Mouse (Mus musculus) megakaryocyte, adult 5-6 weeks (primary cell): ENCODE measurements around the gene Lima1. TPM values are rescaled to one million over a fixed set of nuclear protein-coding genes. Genes with fewer than 3 reads are reported as not detected.
"Not testable (repeated sequence)": the region's sequence is repeated elsewhere in the genome, so short reads cannot be mapped to it uniquely, and the experiment has no call there.

ENCODE experiments used
- ATAC-seq: 2 replicates; pipeline ENCODE4 v1.8.0; 2016; ENCODE audit warnings: mild to moderate bottlenecking, inconsistent platforms; ENCODE audit not compliant: poor library complexity, severe bottlenecking
- total RNA-seq, 2 experiments: library from RNA; stranded (forward) in 1 of 2; stranded (reverse) in 1 of 2; fragments of 153-499, 151-499 nt in 1 of 2; fragments of 221-1000, 200-1000 nt in 1 of 2; gene quantifications; 2 replicates each; pipeline versions ENCODE4 v1.2.3 to v1.2.4; 2015 to 2017

Gene Lima1
- total RNA-seq, 2 experiments from 2014 or later: 17.7 to 27.1 TPM

DNA sequence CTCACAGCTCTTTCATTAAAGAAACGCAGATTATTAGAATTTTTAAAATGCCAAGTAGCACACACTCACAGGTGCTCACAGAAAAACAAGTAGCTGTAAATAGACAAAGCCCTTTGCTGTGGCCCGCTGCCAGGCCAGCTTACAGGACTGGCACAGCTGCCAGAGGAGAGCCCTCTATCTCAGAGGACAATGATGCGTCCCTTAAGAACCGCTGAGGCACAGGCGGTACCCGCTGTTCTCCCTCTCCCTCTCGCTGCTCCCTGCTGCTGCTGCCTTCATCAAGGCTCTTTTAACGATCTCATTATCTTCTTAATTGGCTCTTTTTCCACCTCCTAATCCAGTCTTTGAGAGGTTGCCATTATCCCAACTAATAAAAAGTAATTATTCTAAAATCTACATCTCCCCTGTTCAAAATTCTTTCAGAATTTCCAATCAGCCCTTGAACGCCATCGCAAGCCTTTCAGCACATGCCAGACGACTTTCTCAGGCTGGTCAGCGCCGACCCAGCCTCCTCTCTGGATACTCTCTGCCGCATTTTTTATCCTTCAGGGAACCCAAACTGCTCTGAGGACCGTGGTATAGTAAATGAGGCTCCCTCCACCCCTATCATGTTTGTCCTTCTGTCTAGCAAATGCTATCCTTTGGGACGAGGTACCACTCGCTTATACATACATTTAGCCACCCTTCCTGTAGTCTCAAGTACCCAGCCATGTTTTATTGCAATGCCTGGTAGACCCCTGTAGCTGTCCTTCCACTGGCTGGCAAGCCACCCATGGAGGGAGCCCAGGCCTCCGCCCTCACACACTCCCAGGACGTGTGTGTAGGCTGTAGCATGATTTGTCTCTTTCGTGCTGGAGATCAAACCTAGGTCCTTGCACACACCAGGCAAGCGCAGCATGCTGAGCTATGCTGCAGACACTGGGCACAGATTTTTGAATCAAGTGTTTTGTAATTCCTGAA lies 67.2 kb downstream of the Lima1 start:
- ATAC-seq: no peak

DNA sequence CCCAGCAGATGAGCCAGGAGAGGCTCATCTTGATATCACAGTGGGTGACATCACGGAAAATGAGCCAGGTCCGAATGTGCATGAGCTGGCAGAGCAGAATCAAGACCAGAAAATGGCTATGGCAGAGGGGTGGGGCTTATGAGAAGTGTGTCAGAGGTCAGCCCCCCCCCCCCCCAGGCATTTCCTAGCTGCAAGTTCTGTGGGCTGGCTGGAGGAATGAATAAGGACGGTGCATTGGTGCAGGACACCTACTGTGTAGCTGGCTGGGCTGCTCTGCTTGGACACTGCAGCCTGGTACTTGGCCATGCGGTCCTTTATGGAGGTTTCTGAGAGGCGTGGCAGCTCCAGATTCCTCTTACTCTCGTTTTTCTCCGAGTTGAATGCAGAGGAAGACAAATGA lies 69.1 kb downstream of the Lima1 start:
- no peak for ATAC-seq

DNA sequence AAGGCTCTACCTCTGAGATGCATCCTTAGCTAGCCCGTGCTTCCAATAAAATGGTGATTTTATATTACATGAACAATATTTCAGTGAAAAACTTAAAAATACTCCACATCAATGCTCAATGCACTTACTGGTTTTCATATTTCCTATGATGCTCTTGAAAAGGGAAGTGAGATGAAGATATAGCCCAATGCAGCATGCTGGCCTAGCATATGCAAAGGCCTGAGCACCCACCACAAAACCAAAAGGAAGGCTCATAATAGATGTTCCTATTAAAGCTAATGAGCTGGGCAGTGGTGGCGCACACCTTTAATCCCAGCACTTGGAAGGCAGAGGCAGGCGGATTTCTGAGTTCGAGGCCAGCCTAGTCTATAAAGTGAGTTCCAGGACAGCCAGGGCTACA lies 69.6 kb downstream of the Lima1 start:
- no peak for ATAC-seq

DNA sequence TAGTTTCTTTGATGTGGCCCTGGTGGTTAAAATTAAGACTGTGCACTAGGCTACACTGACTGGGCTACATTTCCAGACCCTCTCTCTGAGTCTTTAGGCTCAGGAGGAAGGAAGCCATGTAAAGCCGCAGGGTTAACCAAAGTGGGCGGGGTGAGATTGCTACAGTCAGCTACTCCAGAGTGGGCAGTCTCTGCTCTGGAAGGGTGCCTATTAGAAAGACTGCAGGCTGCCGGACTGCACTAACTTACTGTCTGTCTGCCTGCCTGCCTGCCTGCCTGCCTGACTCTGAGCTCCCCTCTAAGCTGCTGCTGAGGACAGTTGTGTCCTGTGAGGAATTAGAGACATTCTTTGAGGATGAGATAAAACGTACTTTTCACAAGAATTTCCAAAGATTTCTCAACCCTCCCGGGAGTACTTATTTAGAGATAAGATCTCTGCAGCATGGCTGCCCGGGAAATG lies 72.0 kb downstream of the Lima1 start:
- peak; percentile 99 for ATAC-seq

DNA sequence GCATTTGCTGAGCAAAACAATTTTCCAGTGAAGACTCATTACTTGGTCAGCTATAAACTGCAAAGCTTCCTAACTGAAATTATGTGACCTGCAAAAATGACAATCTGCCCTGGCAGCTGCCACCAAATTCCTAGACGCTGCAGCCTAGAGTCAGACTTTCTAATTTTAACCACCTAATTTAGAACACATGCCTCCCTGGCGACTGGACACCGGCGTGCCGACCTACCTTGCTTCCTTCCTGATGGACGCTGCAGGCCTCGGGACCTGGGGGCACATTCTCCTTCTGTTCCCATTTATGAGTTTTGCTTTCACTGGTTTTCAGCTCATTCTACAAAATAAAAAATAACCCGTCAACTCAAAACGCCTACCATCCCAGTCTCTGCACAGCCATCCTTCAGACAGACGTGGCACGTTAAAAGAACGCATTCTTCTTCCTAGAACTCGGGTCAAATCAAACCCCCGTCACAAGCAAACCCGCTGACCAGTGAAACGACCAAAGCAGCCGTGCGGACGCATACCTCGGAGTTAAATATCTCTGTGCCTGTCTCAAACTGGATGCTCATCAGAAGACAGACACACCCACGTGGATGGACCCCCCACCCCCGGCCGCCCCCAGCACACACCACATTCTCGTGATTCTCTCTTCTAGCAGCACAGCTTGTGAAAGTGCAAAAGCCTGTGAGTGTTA lies 73.2 kb downstream of the Lima1 start:
- no peak for ATAC-seq

DNA sequence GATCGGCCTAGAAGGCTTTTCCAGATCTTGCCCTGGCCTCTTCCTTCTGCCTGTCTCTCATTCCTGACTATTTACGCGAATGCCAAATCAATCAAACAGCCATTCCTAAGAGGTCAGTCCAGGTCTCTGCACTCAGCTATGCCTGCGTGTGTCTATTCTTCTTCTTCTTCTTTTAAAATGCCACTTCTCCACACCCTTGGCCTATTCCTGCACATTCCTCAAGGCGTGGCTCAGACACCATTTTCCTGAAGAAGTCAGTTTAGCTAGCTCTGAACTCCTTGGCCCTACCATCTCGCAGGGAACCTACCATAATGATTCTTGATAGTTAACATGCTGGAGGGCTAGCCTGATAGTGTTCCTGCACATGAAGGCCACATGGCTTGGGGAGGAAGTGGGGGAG lies 75.5 kb downstream of the Lima1 start:
- ATAC-seq: no peak

DNA sequence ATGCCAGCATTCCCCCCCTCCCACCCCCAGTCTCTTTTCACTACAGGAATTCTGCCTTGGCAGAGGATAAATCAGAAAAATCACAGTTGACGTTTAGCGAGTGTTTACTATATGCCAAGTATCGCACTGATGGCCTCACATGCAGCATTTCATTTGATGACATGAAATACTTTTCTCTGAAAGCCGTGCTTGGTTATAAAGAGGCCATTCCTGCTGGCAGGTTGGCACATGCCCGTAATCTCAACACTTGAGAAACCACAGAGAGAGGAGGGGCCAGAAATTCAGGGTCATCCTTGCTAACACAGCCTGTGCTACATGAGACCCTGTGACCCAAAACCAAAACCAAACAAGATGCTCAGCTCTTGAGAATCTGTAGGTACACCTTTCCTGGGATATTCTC lies 77.4 kb downstream of the Lima1 start:
- no peak for ATAC-seq

DNA sequence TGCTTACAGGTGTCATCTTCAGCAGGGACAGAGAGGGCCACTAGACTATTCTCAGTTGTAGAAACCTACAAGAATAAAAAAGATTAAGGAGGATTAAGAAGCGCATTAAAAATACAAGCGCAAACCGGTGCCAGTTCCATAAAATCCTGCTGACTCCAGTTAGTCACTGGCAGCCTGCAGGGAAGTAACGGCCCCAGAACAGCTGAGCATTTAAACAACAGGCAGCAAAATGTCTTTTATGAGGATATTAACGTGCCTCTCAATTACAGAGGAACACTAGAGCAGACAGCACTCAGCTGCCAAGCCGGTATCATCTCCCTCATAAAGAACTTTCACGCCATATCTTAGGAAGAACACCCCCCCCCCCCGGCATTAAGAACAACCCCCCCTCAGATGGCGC lies 78.5 kb downstream of the Lima1 start:
- ATAC-seq: no peak

DNA sequence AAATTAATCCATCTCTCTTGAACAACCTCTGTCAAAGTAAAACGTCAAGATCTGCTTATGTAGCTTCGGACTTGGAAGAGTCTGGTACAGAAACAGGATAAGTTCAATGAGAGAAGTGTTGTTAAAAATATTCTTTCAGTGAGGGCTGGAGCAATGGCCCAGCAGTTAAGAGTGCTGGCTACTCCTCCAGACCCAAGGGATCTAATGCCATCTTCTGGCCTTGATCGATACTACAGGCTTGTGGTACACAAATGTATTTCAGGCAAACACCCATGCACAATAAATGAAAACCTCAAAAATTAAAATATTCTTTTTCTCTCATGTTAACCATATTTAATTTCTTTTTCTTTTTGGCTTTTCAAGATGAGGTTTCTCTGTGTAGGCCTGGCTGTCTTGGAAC lies 79.2 kb downstream of the Lima1 start:
- ATAC-seq: 0 out of 2 replicates have a peak, but pooled peaks have one; percentile 45

DNA sequence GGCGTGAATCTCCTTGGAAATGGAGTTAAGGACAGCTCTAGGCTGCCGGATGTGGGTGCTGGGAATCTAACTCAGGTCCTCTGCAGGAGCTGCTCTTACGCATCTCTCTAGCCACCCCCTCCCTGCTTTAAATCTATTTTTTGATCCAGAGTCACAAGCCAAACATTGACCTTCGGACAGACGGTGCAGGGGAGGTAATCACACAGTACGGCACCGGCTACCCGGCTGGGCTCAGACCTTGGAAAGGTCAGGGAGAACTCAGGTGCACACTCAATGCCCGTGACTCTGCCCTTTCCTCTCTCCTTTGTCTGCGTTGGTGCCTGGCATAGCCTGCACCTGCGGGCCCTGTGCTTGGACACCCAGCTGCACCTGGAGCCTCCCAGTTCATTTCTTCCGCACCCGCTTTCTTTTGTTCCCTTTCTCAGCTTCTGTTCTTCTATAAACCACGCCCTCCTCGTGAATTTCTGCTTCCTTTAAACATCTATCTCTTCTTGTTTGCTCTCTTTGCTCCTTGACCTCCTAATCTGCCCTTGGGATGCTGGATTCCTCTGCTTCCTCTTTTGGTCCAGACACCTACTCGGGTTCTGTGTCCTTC lies 82.9 kb downstream of the Lima1 start:
- ATAC-seq: no peak

DNA sequence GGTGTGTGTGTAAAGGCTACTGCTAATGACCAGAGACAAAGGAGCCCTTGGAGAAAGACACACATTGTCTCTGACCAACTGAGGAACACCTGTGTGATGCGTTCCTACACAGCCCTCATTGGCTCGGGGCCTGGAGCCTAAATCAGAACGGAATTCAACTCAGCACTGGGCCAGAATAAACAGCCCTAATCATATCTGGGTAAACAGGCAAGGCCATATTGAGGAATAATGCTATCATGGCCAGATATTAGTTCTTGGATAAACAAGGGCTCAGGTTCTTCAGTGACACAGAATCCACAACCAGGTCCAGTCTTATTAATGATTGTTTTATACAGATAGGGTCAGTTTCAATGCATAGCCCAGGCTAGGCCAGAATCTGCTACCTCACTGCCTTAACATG lies 84.3 kb downstream of the Lima1 start:
- no peak for ATAC-seq

DNA sequence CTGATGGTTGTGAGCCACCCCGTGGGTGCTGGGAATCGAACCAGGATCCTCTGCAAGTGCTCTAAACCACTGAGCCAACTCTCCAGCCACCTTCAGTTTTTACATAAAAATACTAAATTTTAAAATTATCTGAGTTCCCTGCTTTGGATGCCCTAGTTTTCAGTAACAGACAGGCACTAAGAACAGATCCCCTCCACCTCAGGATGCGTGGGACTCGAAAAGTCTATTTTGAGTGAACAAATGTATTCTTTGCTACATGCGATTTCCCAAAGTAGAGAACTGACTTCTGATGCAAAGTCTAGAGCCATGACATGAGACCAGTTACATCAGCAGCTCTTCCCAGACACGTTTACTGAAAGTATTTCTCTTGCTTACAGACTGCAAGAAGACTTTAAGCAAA lies 84.8 kb downstream of the Lima1 start:
- ATAC-seq: no peak

DNA sequence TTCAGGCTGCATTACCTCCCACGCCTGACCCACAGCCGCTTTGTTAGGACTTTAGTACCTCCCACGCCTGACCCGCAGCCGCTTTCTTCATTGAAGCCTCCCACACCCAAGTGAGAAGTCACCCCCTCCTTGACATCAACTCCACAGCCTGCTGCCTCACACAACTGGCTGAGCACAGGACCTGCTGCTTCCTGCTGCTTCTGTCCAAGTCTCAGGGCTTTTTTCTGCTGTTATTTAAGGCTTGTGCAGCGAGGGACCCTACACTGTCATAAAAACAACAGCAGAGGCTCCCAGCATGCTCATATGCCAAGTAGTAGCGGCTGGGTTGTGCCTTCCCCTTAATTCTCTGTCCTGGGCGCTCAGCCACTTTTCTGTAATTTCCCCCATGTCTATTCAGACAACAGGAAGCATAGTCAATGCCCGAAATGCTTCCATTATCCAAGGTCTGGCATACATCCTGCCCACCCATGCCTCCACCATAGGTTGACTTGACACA lies 87.6 kb downstream of the Lima1 start:
- ATAC-seq: no peak

DNA sequence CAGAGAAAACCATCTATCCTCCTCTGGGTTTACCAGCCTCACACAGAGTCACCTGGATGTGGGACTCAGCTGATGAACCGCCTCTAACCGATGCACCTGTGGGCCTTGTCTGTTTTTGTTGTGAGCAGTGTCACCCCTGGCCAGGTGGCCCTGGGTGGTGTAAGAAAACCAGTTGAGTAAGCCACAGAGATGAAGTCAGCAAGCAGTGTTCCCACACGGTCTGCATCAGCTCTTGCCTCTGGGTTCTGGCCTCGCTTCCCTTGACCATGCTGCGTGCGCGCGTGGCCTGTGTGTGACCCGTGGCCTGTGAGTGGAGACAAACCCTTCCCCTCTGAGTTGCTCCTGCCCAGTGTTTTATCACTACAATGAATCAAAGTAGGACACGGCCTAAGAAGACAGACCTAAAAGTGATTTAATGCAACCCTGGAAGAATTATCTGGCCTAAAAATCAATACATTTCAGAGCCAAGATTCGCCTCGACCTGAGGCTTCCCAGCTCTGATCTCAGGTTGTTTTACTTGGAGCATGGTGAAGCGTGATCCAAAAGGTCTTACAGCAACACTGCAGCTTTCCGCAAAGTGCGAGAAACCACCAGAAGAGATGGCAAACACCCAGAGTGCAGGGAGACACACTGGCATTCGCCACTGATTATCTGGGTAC lies 96.5 kb downstream of the Lima1 start:
- ATAC-seq: no peak

DNA sequence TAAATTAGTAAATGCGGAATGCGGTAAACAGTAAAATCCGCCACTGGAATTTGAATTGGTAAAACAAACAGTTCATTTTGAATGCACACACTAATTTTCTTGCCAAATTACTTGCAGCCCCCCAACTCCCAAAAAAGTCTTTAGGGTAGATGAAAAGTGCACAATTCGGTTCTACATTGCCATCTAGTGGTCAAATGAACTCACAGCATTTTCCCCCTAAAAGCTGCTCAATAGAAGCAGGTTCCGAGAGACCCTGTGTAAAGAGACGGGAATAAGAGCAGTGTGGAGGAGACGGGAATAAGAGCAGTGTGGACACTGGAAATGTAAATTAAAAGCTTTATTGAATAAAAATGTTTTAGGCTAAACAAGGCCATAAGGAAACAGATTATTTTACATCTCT lies 97.1 kb downstream of the Lima1 start:
- no peak; the same call in 1 of the 2 replicates for ATAC-seq

DNA sequence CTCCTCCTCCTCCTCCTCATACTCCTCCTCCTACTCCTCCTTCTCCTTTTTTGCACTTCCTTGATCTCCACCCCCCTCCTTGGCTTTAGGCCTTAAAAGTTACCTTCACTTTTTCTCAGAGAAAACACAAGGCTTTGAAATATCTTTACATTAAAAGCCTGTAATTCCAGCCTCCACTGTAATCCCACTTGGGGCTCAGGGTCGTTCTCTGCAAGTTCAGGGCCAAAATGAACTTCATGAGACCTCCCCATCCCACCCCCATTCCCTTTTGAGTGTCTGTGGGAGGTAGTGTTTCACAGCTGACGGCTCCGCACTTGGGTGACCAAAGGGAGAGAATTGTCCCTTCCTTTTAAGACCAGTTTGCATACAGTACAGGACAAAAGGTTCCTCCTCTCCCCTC lies 102.3 kb downstream of the Lima1 start:
- ATAC-seq: no peak

DNA sequence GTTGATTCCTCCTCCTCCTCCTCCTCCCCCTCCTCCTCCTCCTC lies 102.6 kb downstream of the Lima1 start, which contains the start of gene Cers5:
Gene Cers5, minus strand, starts transcription at position 5 of the 44 bp plus-strand sequence.
- not testable (repeated sequence) for ATAC-seq

DNA sequence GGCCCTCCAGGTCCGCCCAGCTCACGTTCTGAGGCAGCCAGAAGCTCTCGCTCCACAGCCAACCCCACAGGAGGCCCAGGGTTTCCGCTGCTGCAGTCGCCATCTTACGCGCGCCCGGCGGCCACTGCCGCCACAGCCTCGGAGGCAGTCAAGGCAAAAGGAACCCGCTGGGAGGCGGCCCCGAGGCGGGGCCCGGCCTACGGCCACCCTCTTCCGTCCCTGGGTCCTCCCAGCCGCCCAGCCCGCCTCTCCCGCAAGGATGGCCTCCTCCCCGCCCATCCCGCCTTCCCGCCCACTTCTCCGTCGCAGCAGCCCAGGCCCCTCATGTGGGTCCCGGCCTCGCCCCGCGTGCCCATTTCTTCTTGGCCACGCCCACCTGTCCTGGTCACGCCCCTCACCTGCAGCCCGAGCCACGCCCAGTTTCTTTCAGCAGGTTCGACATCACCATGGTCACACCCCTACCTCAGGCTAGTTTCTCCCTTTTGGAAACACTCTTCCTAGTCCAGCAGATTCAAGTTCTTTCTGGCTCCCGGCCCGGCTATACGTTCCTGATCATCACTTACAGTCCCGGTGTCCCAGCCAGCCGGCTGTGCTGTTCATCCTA lies 102.9 kb downstream of the Lima1 start:
- ATAC-seq: peak; percentile 94

DNA sequence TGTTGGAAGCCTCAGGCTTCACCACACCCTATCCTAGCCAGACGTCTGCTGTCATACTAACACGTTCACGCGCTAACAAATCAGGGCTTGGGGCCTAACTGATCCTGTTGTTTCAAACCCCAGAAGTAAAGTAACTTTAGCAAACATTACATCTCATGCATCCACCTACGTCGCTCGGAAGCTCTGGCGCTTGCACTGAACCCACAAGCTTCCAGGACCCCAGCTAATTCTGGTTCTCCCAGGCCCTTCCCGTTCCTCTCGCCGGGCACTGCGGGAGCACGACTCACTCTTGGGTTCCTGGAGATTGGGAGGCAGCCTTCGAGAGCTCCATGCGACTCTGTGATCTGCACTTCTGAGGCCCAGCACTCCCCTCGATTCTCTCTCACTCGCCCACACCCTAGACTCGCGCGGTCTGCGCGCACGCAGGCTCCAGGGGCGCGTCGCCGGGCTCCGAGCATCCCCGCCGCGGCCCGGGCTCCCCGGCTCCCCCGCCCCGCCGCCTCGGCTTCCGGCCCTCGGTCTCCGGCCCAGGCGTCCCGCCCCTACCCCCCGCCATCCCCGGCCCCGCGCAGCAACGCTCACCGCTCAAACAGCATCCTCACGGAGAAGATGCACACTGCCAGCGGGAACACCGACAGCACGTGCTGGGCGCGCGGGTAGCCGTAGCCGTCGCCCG lies 103.5 kb downstream of the Lima1 start:
- peak; percentile 43 for ATAC-seq

DNA sequence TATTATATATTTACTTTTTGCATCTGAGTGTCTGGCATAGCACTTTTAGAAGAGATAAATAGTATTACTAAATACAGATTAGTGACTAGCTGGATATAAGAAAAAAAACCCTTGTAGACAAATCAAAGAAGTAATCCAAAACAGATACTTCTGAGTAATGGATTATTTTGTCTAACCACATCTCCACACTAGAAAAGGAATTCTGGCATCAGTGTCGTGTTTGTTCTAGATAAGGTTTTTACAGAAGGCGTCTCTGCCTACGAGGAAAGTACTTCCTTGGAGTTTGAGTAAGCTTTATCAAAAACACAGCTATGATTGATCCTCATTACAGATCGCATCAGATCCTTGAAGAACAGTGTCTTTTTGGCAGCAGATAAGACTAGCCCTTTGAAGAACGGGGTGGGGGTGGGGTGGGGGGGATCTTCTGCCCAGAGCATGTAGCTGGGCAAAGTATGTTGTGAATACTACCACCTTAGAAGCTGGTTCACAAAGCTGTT lies 104.2 kb downstream of the Lima1 start:
- ATAC-seq: no peak
